Mouse (Mus musculus): Measurements from ENCODE around the gene Mysm1. TPM values are rescaled to one million over a fixed set of nuclear protein-coding genes. Genes with fewer than 3 reads are reported as not detected.
A peak's percentile ranks its signal among the peaks of the same experiment; 100 is the strongest.

The Mysm1 gene
- 31.5 and 41.3 TPM in 2 replicates for polyA plus RNA-seq (2011; ENCODE audit: insufficient read length, low read depth, missing spikeins)

GRCm38 (mm10) chr4:94978590-94979499 lies at the start of gene Mysm1:
TSS of gene Mysm1 (minus strand) at chr4:94979100.
- H3K4me1 ChIP-seq (ENCODE audit: control insufficient read depth, insufficient read depth, low read length) = peaks cover 6% of the 10 kb centered on the region
- no peak for TF ChIP-seq CTCF (IDR thresholded peaks at IDR 0.05; ENCODE audit: borderline replicate concordance, insufficient read depth, low read length)
- peak; percentile 97 for TF ChIP-seq POLR2A (IDR thresholded peaks at IDR 0.05; ENCODE audit: low read depth, low read length)
- H3K27ac ChIP-seq (ENCODE audit: insufficient read depth, low read length) = peak within 1 kb of the TSS; percentile 97
- H3K4me3 ChIP-seq (ENCODE audit: insufficient read depth, low read length) = peak within 1 kb of the TSS; percentile 86

GRCm38 (mm10) chr4:95025847-95026600 lies 47.1 kb upstream of the Mysm1 start:
- TF ChIP-seq CTCF (IDR thresholded peaks at IDR 0.05; ENCODE audit: borderline replicate concordance, insufficient read depth, low read length) (peak; percentile 14; the same call in 1 of the 2 replicates), POLR2A (IDR thresholded peaks at IDR 0.05; ENCODE audit: low read depth, low read length) (no peak)
- Histone ChIP-seq H3K4me1 (ENCODE audit: control insufficient read depth, insufficient read depth, low read length) (peaks cover 11% of the 10 kb centered on the region), H3K4me3 (ENCODE audit: insufficient read depth, low read length) (no peak overlapping the region)

GRCm38 (mm10) chr4:95023350-95023953 lies 44.6 kb upstream of the Mysm1 start:
- Histone ChIP-seq H3K4me3 (ENCODE audit: insufficient read depth, low read length) (no peak overlapping the region), H3K27ac (ENCODE audit: insufficient read depth, low read length) (no peak overlapping the region), H3K4me1 (ENCODE audit: control insufficient read depth, insufficient read depth, low read length) (peaks cover 11% of the 10 kb centered on the region)
- no peak for TF ChIP-seq CTCF (IDR thresholded peaks at IDR 0.05; ENCODE audit: borderline replicate concordance, insufficient read depth, low read length)
- no peak for TF ChIP-seq POLR2A (IDR thresholded peaks at IDR 0.05; ENCODE audit: low read depth, low read length)

More at GRCm38 (mm10) chr4:95025847-95026600, 47.1 kb upstream of the Mysm1 start:
- peak overlapping the region; percentile 87 for H3K27ac ChIP-seq (ENCODE audit: insufficient read depth, low read length)

- no peak overlapping the region for H3K4me3 ChIP-seq (ENCODE audit: insufficient read depth, low read length)
- H3K4me1 ChIP-seq (ENCODE audit: control insufficient read depth, insufficient read depth, low read length) = peaks cover 11% of the 10 kb centered on the region
- no peak for TF ChIP-seq POLR2A (IDR thresholded peaks at IDR 0.05; ENCODE audit: low read depth, low read length)
- TF ChIP-seq CTCF (IDR thresholded peaks at IDR 0.05; ENCODE audit: borderline replicate concordance, insufficient read depth, low read length) = no peak
- no peak overlapping the region for H3K27ac ChIP-seq (ENCODE audit: insufficient read depth, low read length)
Measured at GRCm38 (mm10) chr4:95021649-95022637, 43.0 kb upstream of the Mysm1 start.

- Histone ChIP-seq H3K27ac (ENCODE audit: insufficient read depth, low read length) (no peak overlapping the region), H3K4me1 (ENCODE audit: control insufficient read depth, insufficient read depth, low read length) (peaks cover 5% of the 10 kb centered on the region), H3K4me3 (ENCODE audit: insufficient read depth, low read length) (no peak overlapping the region)
- TF ChIP-seq CTCF (IDR thresholded peaks at IDR 0.05; ENCODE audit: borderline replicate concordance, insufficient read depth, low read length) (no peak), POLR2A (IDR thresholded peaks at IDR 0.05; ENCODE audit: low read depth, low read length) (no peak)
Measured at GRCm38 (mm10) chr4:95020201-95020600, 41.3 kb upstream of the Mysm1 start.

- Histone ChIP-seq H3K4me1 (ENCODE audit: control insufficient read depth, insufficient read depth, low read length) (peaks cover under 1% of the 10 kb centered on the region), H3K4me3 (ENCODE audit: insufficient read depth, low read length) (no peak overlapping the region), H3K27ac (ENCODE audit: insufficient read depth, low read length) (no peak overlapping the region)
- no peak for TF ChIP-seq POLR2A (IDR thresholded peaks at IDR 0.05; ENCODE audit: low read depth, low read length)
- TF ChIP-seq CTCF (IDR thresholded peaks at IDR 0.05; ENCODE audit: borderline replicate concordance, insufficient read depth, low read length) = no peak
Measured at GRCm38 (mm10) chr4:95018221-95018620, 39.3 kb upstream of the Mysm1 start.

- Histone ChIP-seq H3K4me1 (ENCODE audit: control insufficient read depth, insufficient read depth, low read length) (peaks cover 3% of the 10 kb centered on the region; the same call in 1 of the 2 replicates), H3K27ac (ENCODE audit: insufficient read depth, low read length) (peak overlapping the region; percentile 32; the same call in 1 of the 2 replicates), H3K4me3 (ENCODE audit: insufficient read depth, low read length) (no peak overlapping the region)
- TF ChIP-seq CTCF (IDR thresholded peaks at IDR 0.05; ENCODE audit: borderline replicate concordance, insufficient read depth, low read length) (no peak), POLR2A (IDR thresholded peaks at IDR 0.05; ENCODE audit: low read depth, low read length) (no peak)
Measured at GRCm38 (mm10) chr4:95012706-95013105, 33.8 kb upstream of the Mysm1 start.

- Histone ChIP-seq H3K4me1 (ENCODE audit: control insufficient read depth, insufficient read depth, low read length) (peaks cover 3% of the 10 kb centered on the region; the same call in 1 of the 2 replicates), H3K4me3 (ENCODE audit: insufficient read depth, low read length) (no peak overlapping the region), H3K27ac (ENCODE audit: insufficient read depth, low read length) (no peak overlapping the region)
- TF ChIP-seq CTCF (IDR thresholded peaks at IDR 0.05; ENCODE audit: borderline replicate concordance, insufficient read depth, low read length) (no peak), POLR2A (IDR thresholded peaks at IDR 0.05; ENCODE audit: low read depth, low read length) (no peak)
Measured at GRCm38 (mm10) chr4:95012256-95012655, 33.4 kb upstream of the Mysm1 start.
